Mouse (Mus musculus) bone marrow, adult 2 months (tissue): ENCODE measurements around the gene Zfp651. TPM values are rescaled to one million over a fixed set of nuclear protein-coding genes. Genes with fewer than 3 reads are reported as not detected.

Experiments used
- H3K27ac ChIP-seq: fragments of 200-500 bp; 2 replicates; pipeline ENCODE4 v1.5.1; 2012; ENCODE audit warnings: low read depth, mild to moderate bottlenecking, control low read depth, inconsistent platforms, low read length; ENCODE audit not compliant: control insufficient read depth, poor library complexity, insufficient read depth
- H3K4me1 ChIP-seq: fragments of 200-500 bp; 2 replicates; pipeline ENCODE4 v1.6.1; 2011; ENCODE audit warnings: low read length; ENCODE audit not compliant: control insufficient read depth, insufficient read depth
- H3K4me3 ChIP-seq: fragments of 200-500 bp; replicated peaks from 2 replicates; pipeline ENCODE3; 2011; ENCODE audit warnings: mild to moderate bottlenecking, low read depth, low read length, control low read depth; ENCODE audit not compliant: control insufficient read depth
- CTCF ChIP-seq: fragments of 200-500 bp; IDR thresholded peaks from 2 replicates; pipeline ENCODE4 v1.5.1; 2011; ENCODE audit warnings: low read length, control low read depth; ENCODE audit not compliant: control insufficient read depth, insufficient read depth
- POLR2A ChIP-seq: fragments of 200-500 bp; IDR thresholded peaks from 2 replicates; pipeline ENCODE4 v1.6.1; 2011; ENCODE audit warnings: low read depth, mild to moderate bottlenecking, control low read depth, low read length, borderline replicate concordance; ENCODE audit not compliant: control insufficient read depth
- WGBS: fragments of 180-500 bp; shearing (Covaris S2); methylation state at CpG from one replicate; pipeline ENCODE4 v1.1.7; 2018; 5-methylcytosine and 5-hydroxymethylcytosine counted together
- polyA plus RNA-seq: library from polyadenylated mRNA; stranded (reverse); fragments of >200 nt; gene quantifications from 2 replicates; pipeline ENCODE4 v1.2.4, GENCODE M21; 2011; ENCODE audit warnings: low replicate concordance; ENCODE audit not compliant: missing spikeins, insufficient read depth, insufficient read length

The Zfp651 gene
- polyA plus RNA-seq, 1 experiment: 2.0 TPM

- H3K4me1 ChIP-seq: no peaks in the 10 kb centered on the region
- TF ChIP-seq CTCF: no peak
- TF ChIP-seq POLR2A: no peak
- no peak overlapping the region for H3K27ac ChIP-seq
- H3K4me3 ChIP-seq: no peak overlapping the region
- WGBS: 31% methylated on average over 6 of the region's 6 CpGs
Measured at GRCm38 (mm10) chr9:121815183-121815582, 56.1 kb downstream of the Zfp651 start.

- Histone ChIP-seq H3K4me1 (no peaks in the 10 kb centered on the region), H3K27ac (no peak overlapping the region), H3K4me3 (no peak overlapping the region)
- TF ChIP-seq POLR2A: no peak
- TF ChIP-seq CTCF: no peak
- WGBS: 80% methylated on average over 9 of the region's 9 CpGs
Measured at GRCm38 (mm10) chr9:121819073-121819770, 60.1 kb downstream of the Zfp651 start.

- 76% methylated on average over 7 of the region's 7 CpGs for WGBS
- no peak overlapping the region for H3K4me3 ChIP-seq
- TF ChIP-seq CTCF (no peak), POLR2A (no peak)
- no peak overlapping the region for H3K27ac ChIP-seq
- H3K4me1 ChIP-seq: no peaks in the 10 kb centered on the region
Measured at GRCm38 (mm10) chr9:121819771-121820471, 60.8 kb downstream of the Zfp651 start.

- H3K4me3 ChIP-seq: no peak overlapping the region
Measured at GRCm38 (mm10) chr9:121820765-121821164, 61.6 kb downstream of the Zfp651 start.

More at GRCm38 (mm10) chr9:121820765-121821164, 61.6 kb downstream of the Zfp651 start:
- TF ChIP-seq POLR2A: no peak
- TF ChIP-seq CTCF: no peak
- WGBS: 68% methylated on average over 5 of the region's 5 CpGs
- Histone ChIP-seq H3K4me1 (no peaks in the 10 kb centered on the region), H3K27ac (no peak overlapping the region)

Other genes with a start within 250 kb of the Zfp651 start
- gene Lyzl4, start 117.2 kb upstream of the Zfp651 start, polyA plus RNA-seq: not detected in 2 replicates
- gene Vipr1, start 116.6 kb upstream of the Zfp651 start, polyA plus RNA-seq: 0.72 TPM in 1 of 2 replicates, not detected in the other
- gene Sec22c, start 53.8 kb upstream of the Zfp651 start, polyA plus RNA-seq: 4.5 and 8.3 TPM in 2 replicates
- 39.6 and 72.1 TPM in 2 replicates for gene Ss18l2, start 49.0 kb upstream of the Zfp651 start, polyA plus RNA-seq
- gene Nktr, start 40.2 kb upstream of the Zfp651 start, polyA plus RNA-seq: 41.4 and 50.9 TPM in 2 replicates
- 0.62 and 1.1 TPM in 2 replicates for gene Klhl40, start 18.3 kb downstream of the Zfp651 start, polyA plus RNA-seq
- gene Hhatl, start 33.2 kb downstream of the Zfp651 start, polyA plus RNA-seq: not detected in 2 replicates
- gene Ccdc13, start 80.1 kb downstream of the Zfp651 start, polyA plus RNA-seq: not detected in 2 replicates
- 52.3 and 68.9 TPM in 2 replicates for gene Higd1a, start 99.0 kb downstream of the Zfp651 start, polyA plus RNA-seq
- gene Ackr2, start 139.0 kb downstream of the Zfp651 start, polyA plus RNA-seq: not detected in 2 replicates
- gene Cyp8b1, start 157.0 kb downstream of the Zfp651 start, polyA plus RNA-seq: 0.77 TPM in 1 of 2 replicates, not detected in the other
- 0.36 TPM in 1 of 2 replicates, not detected in the other for gene Fam198a, start 191.7 kb downstream of the Zfp651 start, polyA plus RNA-seq
- 0.90 and 3.0 TPM in 2 replicates for gene Pomgnt2, start 237.8 kb downstream of the Zfp651 start, polyA plus RNA-seq